Mouse (Mus musculus) embryo, embryonic 11 days (tissue): ENCODE data around the gene Nup210.

Experiments used
- DNase-seq: peaks from one replicate; pipeline ENCODE4 v3.0.0-alpha.2; 2015

The Nup210 gene

GRCm38 (mm10) chr6:91014198-91014958 is 102.3 kb downstream of the Nup210 start:
- peak; percentile 57 for DNase-seq

GRCm38 (mm10) chr6:91012458-91012857 is 104.2 kb downstream of the Nup210 start:
- no peak for DNase-seq

GRCm38 (mm10) chr6:91011568-91011967 is 105.1 kb downstream of the Nup210 start:
- no peak for DNase-seq

GRCm38 (mm10) chr6:91008284-91008830 is 108.3 kb downstream of the Nup210 start:
- DNase-seq, result no peak

GRCm38 (mm10) chr6:91007207-91007606 is 109.4 kb downstream of the Nup210 start:
- no peak for DNase-seq

- no peak for DNase-seq
Measured at GRCm38 (mm10) chr6:91004157-91004556, 112.5 kb downstream of the Nup210 start.

GRCm38 (mm10) chr6:91003310-91003995 is 113.2 kb downstream of the Nup210 start:
- no peak for DNase-seq

- DNase-seq, result no peak
Measured at GRCm38 (mm10) chr6:91001566-91001965, 115.1 kb downstream of the Nup210 start.

GRCm38 (mm10) chr6:91000819-91001525 is 115.7 kb downstream of the Nup210 start:
- peak; percentile 59 for DNase-seq

GRCm38 (mm10) chr6:90999176-90999575 is 117.5 kb downstream of the Nup210 start:
- DNase-seq, result no peak

GRCm38 (mm10) chr6:90997025-90997424 is 119.6 kb downstream of the Nup210 start:
- no peak for DNase-seq

- no peak for DNase-seq
Measured at GRCm38 (mm10) chr6:90996181-90996580, 120.4 kb downstream of the Nup210 start.

- DNase-seq, result peak; percentile 100
Measured at GRCm38 (mm10) chr6:90988648-90989317, 127.8 kb downstream of the Nup210 start, which contains the start of gene Iqsec1. Iqsec1 (minus strand) TSS chr6:90988685.

- DNase-seq, result no peak
Measured at GRCm38 (mm10) chr6:90988299-90988625, 128.4 kb downstream of the Nup210 start.

GRCm38 (mm10) chr6:90987561-90988298 is 128.9 kb downstream of the Nup210 start:
- DNase-seq, result peak; percentile 67

GRCm38 (mm10) chr6:90984101-90984500 is 132.5 kb downstream of the Nup210 start:
- DNase-seq, result no peak

GRCm38 (mm10) chr6:90974279-90974678 is 142.3 kb downstream of the Nup210 start:
- DNase-seq, result no peak

- peak; percentile 28 for DNase-seq
Measured at GRCm38 (mm10) chr6:90969341-90969871, 147.2 kb downstream of the Nup210 start.
